Mouse (Mus musculus): Measurements from ENCODE around the gene Rap1a. TPM values are rescaled to one million over a fixed set of nuclear protein-coding genes. Genes with fewer than 3 reads are reported as not detected.

The Rap1a gene
- polyA plus RNA-seq, 1 experiment from 2014 or later = 88.2 TPM

DNA sequence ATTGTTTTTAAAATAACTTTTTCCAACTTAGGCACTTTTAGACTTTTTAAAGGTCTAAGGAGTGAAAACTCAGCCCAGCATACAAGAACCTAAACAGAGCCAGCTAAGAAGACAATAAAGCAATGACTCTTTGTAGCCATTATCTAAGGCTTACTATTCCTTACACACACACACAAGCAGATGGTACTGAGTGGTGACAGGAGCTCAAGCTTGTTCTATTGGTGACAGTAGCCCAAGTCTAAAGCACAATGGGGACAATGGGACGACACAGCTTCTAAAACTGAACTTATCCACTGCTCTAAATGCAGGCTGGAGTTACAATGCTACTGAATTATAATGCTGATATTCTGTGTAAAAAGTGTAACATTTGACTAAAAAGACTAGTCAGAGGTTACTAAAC is 17.3 kb downstream of the Rap1a start:
- Histone ChIP-seq H3K4me3 (replicated peaks) (no peak overlapping the region), H3K27me3 (replicated peaks) (no peaks in the 10 kb centered on the region), H3K27ac (replicated peaks) (no peak overlapping the region), H3K9me3 (replicated peaks) (no peaks in the 10 kb centered on the region), H3K36me3 (no peaks in the 10 kb centered on the region), H3K4me1 (0 out of 2 replicates have a peak, but pooled peaks cover 4% of the 10 kb centered on the region), H3K4me2 (no peak overlapping the region), H3K9ac (replicated peaks) (no peak overlapping the region)
- ATAC-seq (ENCODE audit: low FRiP score) = no peak
- 18% methylated on average over 1 of the region's 1 CpGs for WGBS

DNA sequence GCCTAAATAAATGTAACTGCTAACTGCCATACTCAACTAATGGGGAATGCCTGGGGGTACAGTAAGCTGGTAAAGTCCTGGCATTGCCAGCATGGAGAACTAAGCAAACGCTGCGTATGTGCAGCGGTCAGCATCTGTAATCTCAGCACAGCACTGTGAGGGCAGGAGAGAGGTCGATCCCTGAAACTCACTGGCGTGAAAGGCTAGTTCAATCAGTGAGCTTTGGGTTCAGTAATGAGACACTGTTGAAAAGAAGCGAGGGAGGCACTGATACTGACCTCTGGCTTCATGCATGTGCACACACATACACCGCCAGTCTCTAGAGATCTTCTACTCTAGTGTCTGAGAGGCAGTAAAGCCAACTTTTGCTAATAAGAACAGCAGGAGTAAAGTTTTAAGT is 18.7 kb downstream of the Rap1a start:
- Histone ChIP-seq H3K4me2 (no peak overlapping the region), H3K4me3 (replicated peaks) (no peak overlapping the region), H3K36me3 (no peaks in the 10 kb centered on the region), H3K9ac (replicated peaks) (no peak overlapping the region), H3K27ac (replicated peaks) (no peak overlapping the region), H3K27me3 (replicated peaks) (no peaks in the 10 kb centered on the region), H3K9me3 (replicated peaks) (no peaks in the 10 kb centered on the region), H3K4me1 (0 out of 2 replicates have a peak, but pooled peaks cover 4% of the 10 kb centered on the region)
- WGBS = 69% methylated on average over 7 of the region's 7 CpGs
- no peak for ATAC-seq (ENCODE audit: low FRiP score)

DNA sequence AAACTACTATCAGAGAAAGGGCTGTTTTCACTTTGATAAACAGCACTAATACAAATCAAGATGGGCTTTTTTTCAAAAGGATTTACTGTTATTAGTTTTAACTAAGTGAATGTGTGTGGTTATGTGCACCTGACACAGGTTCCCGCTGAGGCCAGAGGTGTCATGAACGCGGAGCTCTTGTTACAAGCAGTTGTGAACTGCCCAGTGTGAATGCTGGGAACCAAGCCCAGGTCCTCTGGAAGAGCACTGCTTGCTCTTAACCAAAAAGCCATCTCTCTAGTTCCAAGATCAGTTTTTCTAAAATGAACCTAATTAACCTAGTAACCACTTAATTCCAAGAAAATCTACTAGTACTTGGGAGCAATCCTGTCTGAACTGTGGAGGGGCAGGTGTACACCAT is 23.1 kb downstream of the Rap1a start:
- Histone ChIP-seq H3K4me1 (0 out of 2 replicates have a peak, but pooled peaks cover 4% of the 10 kb centered on the region), H3K36me3 (no peaks in the 10 kb centered on the region), H3K4me2 (no peak overlapping the region), H3K27ac (replicated peaks) (no peak overlapping the region), H3K27me3 (replicated peaks) (no peaks in the 10 kb centered on the region), H3K9ac (replicated peaks) (no peak overlapping the region), H3K9me3 (replicated peaks) (no peaks in the 10 kb centered on the region), H3K4me3 (replicated peaks) (no peak overlapping the region)
- WGBS = 100% methylated on average over 3 of the region's 3 CpGs
- no peak for ATAC-seq (ENCODE audit: low FRiP score)

DNA sequence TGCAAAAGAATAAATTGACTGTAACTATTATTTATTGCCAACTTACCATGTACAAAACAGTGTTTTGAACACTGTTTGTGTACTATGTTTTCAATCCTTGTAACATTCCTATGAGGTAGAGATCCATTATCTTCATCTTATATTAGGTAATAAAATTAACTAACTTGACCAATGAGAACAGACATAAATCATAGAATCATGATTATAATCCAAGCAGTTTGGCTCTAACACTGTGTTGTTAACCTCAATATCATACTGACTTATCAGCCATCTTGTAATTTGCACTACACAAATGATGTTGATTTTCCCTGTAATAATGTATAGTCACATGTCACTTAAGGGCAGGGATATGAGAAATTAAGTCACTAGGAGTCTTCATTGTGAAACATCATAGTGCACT is 26.6 kb downstream of the Rap1a start:
- Histone ChIP-seq H3K27me3 (replicated peaks) (no peaks in the 10 kb centered on the region), H3K4me2 (no peak overlapping the region), H3K9ac (replicated peaks) (no peak overlapping the region), H3K9me3 (replicated peaks) (no peaks in the 10 kb centered on the region), H3K4me1 (no peaks in the 10 kb centered on the region), H3K36me3 (no peaks in the 10 kb centered on the region), H3K27ac (replicated peaks) (no peak overlapping the region), H3K4me3 (replicated peaks) (no peak overlapping the region)
- ATAC-seq (ENCODE audit: low FRiP score) = no peak

DNA sequence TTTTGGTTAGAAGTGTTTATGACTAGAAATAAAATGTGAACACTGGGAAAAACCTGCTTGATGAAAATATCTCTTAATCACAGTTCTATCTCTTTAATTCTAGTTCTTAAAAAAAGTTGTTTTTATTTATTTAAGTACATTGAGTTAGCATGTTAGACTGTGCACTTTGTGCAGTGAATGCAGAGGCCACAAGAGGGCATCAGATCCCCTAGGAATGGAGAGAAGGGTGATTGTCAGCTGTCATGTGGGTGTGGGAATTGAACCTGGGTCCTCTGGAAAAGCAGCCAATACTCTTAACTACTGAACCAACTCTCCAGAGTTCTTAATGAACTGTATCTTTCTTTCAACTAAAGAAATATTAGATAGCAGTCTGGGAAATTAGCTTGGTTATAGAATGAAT is 29.6 kb downstream of the Rap1a start:
- H3K27ac ChIP-seq (replicated peaks) = no peak overlapping the region
- H3K36me3 ChIP-seq = no peaks in the 10 kb centered on the region
- no peaks in the 10 kb centered on the region for H3K9me3 ChIP-seq (replicated peaks)
- no peak overlapping the region for H3K9ac ChIP-seq (replicated peaks)
- H3K27me3 ChIP-seq (replicated peaks) = no peaks in the 10 kb centered on the region
- H3K4me2 ChIP-seq = no peak overlapping the region
- no peaks in the 10 kb centered on the region for H3K4me1 ChIP-seq
- ATAC-seq (ENCODE audit: low FRiP score) = no peak
- no peak overlapping the region for H3K4me3 ChIP-seq (replicated peaks)

DNA sequence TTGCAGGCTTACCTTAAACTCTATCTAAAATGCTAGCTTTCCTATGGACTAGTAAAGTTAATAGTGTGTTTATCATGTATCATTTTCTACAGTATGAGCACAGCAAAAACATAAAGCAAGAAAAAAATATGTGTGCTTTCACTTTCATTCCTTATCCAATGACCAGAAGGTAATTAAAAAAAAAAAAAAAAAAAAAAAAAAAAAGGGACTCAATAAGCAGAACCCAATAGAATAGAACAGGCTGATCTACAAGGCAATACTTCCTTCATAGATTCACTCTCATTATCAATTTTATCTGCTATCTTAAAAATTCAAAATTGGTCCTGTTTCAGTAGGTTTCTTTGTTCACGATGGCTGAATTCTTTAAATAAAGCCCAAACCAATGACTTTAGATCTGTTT is 30.3 kb downstream of the Rap1a start:
- H3K4me2 ChIP-seq = no peak overlapping the region
- no peaks in the 10 kb centered on the region for H3K36me3 ChIP-seq
- no peaks in the 10 kb centered on the region for H3K4me1 ChIP-seq
- 98% methylated on average over 1 of the region's 1 CpGs for WGBS
- no peak overlapping the region for H3K4me3 ChIP-seq (replicated peaks)
- no peak overlapping the region for H3K9ac ChIP-seq (replicated peaks)
- H3K27ac ChIP-seq (replicated peaks) = no peak overlapping the region
- ATAC-seq (ENCODE audit: low FRiP score) = no peak
- H3K27me3 ChIP-seq (replicated peaks) = no peaks in the 10 kb centered on the region
- H3K9me3 ChIP-seq (replicated peaks) = no peaks in the 10 kb centered on the region

DNA sequence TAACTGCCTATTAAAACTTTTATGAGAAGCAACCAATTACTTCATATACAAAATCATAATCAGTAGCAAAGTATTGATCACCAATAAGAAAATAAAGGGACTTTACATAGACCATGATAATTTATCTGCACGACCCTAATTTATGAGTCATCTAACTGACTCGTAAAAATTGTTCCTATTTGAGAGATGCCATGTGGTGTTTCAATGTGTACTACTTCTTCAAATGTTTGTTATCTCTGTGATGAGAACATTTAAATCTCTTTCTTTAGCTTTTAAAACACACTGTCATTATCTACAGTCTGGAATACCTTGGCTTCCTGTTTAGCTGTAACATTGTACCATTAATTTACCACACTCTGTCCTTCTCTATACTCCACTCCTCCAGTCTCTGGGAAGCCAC is 31.8 kb downstream of the Rap1a start:
- H3K27ac ChIP-seq (replicated peaks) = no peak overlapping the region
- ATAC-seq (ENCODE audit: low FRiP score) = no peak
- no peak overlapping the region for H3K4me3 ChIP-seq (replicated peaks)
- 81% methylated on average over 2 of the region's 2 CpGs for WGBS
- H3K36me3 ChIP-seq = no peaks in the 10 kb centered on the region
- no peaks in the 10 kb centered on the region for H3K4me1 ChIP-seq
- H3K9me3 ChIP-seq (replicated peaks) = no peaks in the 10 kb centered on the region
- no peak overlapping the region for H3K9ac ChIP-seq (replicated peaks)
- H3K27me3 ChIP-seq (replicated peaks) = no peaks in the 10 kb centered on the region
- no peak overlapping the region for H3K4me2 ChIP-seq

DNA sequence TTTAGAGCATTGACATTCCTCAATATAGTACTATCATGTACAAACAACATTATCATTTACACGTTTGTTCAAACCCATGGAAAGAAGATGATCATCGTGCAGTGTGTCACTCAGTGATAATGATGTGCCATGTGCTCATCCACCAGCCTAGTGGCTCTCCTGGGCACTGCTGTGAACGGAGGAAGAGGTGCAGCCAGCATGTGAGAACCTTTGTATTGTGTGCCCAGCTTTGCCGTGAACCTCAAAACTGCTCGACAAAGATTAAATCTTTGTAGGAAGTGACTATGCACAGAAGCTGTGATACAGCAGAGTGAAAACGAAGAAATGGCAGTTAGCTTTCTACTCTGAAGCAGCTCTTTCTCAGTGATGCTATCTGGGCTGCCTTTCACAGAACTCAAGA is 32.6 kb downstream of the Rap1a start:
- Histone ChIP-seq H3K4me2 (no peak overlapping the region), H3K4me1 (0 out of 2 replicates have a peak, but pooled peaks cover 2% of the 10 kb centered on the region), H3K36me3 (no peaks in the 10 kb centered on the region), H3K9me3 (replicated peaks) (no peaks in the 10 kb centered on the region), H3K27me3 (replicated peaks) (no peaks in the 10 kb centered on the region), H3K27ac (replicated peaks) (no peak overlapping the region), H3K9ac (replicated peaks) (no peak overlapping the region), H3K4me3 (replicated peaks) (no peak overlapping the region)
- 74% methylated on average over 6 of the region's 6 CpGs for WGBS
- ATAC-seq (ENCODE audit: low FRiP score) = no peak

DNA sequence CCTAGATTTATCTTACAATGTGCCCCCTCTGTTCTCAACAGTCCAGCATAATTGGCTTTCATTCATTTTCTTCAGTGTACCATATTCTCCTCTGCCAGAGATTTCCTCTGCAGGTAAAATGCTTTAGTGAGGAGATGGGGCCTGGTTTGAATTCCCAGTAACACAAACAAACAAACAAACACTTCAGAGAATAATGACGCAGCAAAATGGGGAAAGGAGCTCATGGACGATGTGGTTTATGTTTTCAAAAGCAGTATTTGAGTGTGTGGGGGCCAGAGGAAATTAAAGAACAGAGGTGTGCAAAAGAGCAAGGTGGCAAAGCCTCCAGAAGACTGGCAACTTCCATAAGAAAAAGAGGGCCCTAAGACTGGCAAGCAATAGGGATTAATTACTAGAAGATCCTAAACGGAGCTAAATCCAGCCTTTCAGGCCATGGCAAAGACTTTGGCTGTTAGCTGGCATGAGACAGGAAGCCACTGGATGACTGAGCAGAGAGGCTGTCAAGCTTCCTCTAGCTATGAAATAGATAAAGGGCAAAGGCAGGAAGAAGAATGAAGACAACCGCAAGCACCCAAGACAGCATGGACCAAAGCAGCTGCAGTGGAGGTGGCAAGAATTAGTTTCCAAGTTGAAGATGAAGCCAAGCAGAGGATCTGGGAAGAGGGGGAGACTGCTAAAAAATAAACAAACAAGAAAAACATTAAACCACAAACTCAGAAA is 37.8 kb downstream of the Rap1a start:
- ATAC-seq (ENCODE audit: low FRiP score) = no peak
- no peak overlapping the region for H3K27ac ChIP-seq (replicated peaks)
- no peak overlapping the region for H3K9ac ChIP-seq (replicated peaks)
- 0 out of 2 replicates have a peak, but pooled peaks cover 3% of the 10 kb centered on the region for H3K4me1 ChIP-seq
- WGBS = 80% methylated on average over 4 of the region's 4 CpGs
- H3K27me3 ChIP-seq (replicated peaks) = no peaks in the 10 kb centered on the region
- no peak overlapping the region for H3K4me2 ChIP-seq
- H3K36me3 ChIP-seq = no peaks in the 10 kb centered on the region
- H3K9me3 ChIP-seq (replicated peaks) = no peaks in the 10 kb centered on the region
- H3K4me3 ChIP-seq (replicated peaks) = no peak overlapping the region

DNA sequence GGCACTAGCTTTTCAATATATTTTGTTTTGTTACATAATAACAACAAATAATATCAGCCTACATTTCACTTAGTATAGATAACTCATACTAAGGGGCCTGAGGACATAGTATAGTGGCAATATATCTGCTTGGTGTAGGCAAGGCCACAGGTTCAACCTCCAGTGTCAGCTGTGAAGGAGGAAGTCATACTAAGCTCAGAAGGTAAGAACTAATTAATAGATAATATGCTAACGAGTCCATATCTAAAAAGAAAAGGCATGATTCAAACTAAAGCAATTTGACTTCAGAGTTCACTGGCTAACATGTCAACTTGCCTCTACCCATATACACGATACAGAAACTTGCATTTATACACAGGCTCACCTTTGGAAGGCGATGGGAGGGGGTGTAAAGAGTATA is 41.1 kb downstream of the Rap1a start:
- Histone ChIP-seq H3K4me2 (no peak overlapping the region), H3K27me3 (replicated peaks) (no peaks in the 10 kb centered on the region), H3K9ac (replicated peaks) (no peak overlapping the region), H3K27ac (replicated peaks) (no peak overlapping the region), H3K36me3 (no peaks in the 10 kb centered on the region), H3K9me3 (replicated peaks) (no peaks in the 10 kb centered on the region), H3K4me1 (0 out of 2 replicates have a peak, but pooled peaks cover 3% of the 10 kb centered on the region), H3K4me3 (replicated peaks) (no peak overlapping the region)
- 97% methylated on average over 3 of the region's 3 CpGs for WGBS
- no peak for ATAC-seq (ENCODE audit: low FRiP score)

DNA sequence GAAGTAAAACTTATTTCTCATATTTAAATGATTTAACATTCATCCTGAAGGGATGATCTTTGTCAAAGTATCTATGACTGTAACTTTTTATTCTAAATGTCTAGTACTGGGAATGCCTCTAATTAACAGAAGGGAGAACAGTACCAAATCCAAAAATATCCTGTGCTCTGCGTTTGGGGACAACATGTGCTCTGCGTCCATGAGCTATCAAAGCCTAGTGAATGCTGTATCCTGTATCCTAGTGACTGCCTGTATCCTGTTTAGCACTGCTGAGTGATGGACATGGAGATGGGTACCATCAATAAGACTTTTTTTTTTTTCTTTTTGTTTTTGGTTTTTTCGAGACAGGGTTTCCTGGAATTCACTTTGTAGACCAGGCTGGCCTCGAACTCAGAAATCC is 42.5 kb downstream of the Rap1a start:
- Histone ChIP-seq H3K36me3 (no peaks in the 10 kb centered on the region), H3K27ac (replicated peaks) (no peak overlapping the region), H3K9me3 (replicated peaks) (no peaks in the 10 kb centered on the region), H3K4me3 (replicated peaks) (no peak overlapping the region), H3K27me3 (replicated peaks) (no peaks in the 10 kb centered on the region), H3K9ac (replicated peaks) (no peak overlapping the region), H3K4me2 (no peak overlapping the region), H3K4me1 (0 out of 2 replicates have a peak, but pooled peaks cover 2% of the 10 kb centered on the region)
- ATAC-seq (ENCODE audit: low FRiP score) = no peak
- 94% methylated on average over 4 of the region's 4 CpGs for WGBS

DNA sequence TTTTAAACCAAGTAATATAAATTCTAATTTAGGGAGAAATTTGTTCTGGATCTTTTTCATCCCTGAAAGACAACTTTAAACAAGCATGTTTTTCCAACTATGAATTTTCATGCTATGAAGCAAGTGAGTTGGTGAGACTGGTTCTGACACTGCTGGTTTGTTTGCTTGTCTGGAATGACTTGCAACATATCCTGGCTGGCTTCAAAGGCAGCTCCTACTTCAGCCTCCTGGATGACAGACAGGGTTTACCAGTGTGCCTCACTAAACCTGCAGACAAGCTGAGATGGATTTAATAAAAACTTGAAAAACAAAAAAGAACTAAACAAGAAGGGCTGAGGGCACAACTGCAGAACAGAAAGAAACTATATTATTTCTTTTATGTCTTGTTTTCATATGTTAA is 43.0 kb downstream of the Rap1a start:
- no peak overlapping the region for H3K9ac ChIP-seq (replicated peaks)
- H3K27me3 ChIP-seq (replicated peaks) = no peaks in the 10 kb centered on the region
- no peaks in the 10 kb centered on the region for H3K4me1 ChIP-seq
- H3K4me2 ChIP-seq = no peak overlapping the region
- no peak for ATAC-seq (ENCODE audit: low FRiP score)
- no peaks in the 10 kb centered on the region for H3K36me3 ChIP-seq
- no peak overlapping the region for H3K4me3 ChIP-seq (replicated peaks)
- no peaks in the 10 kb centered on the region for H3K9me3 ChIP-seq (replicated peaks)
- no peak overlapping the region for H3K27ac ChIP-seq (replicated peaks)
